Mouse (Mus musculus): ENCODE data around the gene Disc1.

DNA sequence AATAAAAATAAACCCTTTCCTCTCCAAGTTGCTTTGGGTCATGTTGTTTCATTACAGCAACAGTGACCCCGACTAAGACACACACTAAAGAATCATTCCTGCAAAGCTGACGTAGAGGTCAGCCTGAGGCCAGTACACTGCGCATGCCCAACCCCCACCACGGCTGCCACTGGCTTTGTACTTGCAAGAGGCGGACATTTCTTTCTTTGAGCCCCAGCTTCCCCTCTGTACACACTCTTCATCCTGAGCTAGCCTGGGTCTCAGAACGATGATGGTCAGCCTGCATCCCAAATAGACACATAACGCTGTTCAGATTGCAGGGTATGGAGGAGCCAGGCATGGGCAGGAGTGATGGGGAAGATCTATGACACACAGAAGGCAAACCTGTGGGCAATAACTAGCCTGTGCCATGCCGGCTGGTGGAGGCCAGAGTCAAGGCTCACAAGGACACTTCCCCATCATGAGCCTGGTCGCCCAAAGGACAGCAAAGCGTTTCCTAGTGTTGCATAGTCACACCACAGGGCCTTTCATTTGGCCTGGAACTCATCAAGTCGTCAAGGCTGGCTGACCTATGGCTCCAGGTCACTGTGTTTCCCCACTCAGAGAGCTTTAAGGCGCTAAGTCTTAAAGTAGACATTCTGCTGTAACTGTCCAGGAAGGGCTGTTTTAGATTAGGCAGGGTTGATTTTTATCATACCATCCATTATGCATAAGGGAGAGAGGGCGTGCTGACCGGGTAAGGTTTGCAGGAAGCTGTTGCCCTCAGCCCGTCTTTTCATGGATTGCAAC lies 13.2 kb upstream of the Disc1 start:
- TF ChIP-seq CTCF (IDR thresholded peaks at IDR 0.05; ENCODE audit: low read depth) (no peak), EP300 (IDR thresholded peaks at IDR 0.05; ENCODE audit: low read depth) (no peak)

Measured in liver, postnatal 0 days (tissue).